Mouse (Mus musculus) heart, adult 2 months (tissue): Measurements from ENCODE around the gene Synpo2l. TPM values are rescaled to one million over a fixed set of nuclear protein-coding genes. Genes with fewer than 3 reads are reported as not detected.

Source experiments
- DNase-seq, 2 experiments: peaks; one replicate each; pipeline ENCODE4 v3.0.0; 2021
- H3K27ac ChIP-seq: fragments of 200-600 bp; 2 replicates; pipeline ENCODE4 v1.8.1; 2022
- H3K27me3 ChIP-seq: fragments of 200-500 bp; 2 replicates; pipeline ENCODE4 v1.6.1; 2012; ENCODE audit warnings: mild to moderate bottlenecking, low read length, inconsistent platforms, mixed read lengths; ENCODE audit not compliant: control insufficient read depth, insufficient read depth
- H3K36me3 ChIP-seq: fragments of 200-500 bp; 2 replicates; pipeline ENCODE4 v1.6.1; 2012; ENCODE audit warnings: low read length, inconsistent platforms; ENCODE audit not compliant: control insufficient read depth, insufficient read depth
- H3K4me1 ChIP-seq: fragments of 200-500 bp; 2 replicates; pipeline ENCODE4 v1.6.1; 2011; ENCODE audit warnings: low read length; ENCODE audit not compliant: control insufficient read depth, insufficient read depth
- H3K4me3 ChIP-seq: fragments of 200-600 bp; 2 replicates; pipeline ENCODE4 v1.8.1; 2022
- H3K79me2 ChIP-seq: fragments of 200-500 bp; replicated peaks from 2 replicates; pipeline ENCODE4 v1.6.1; 2012; ENCODE audit warnings: mild to moderate bottlenecking, inconsistent platforms, low read length, moderate library complexity, mixed read lengths; ENCODE audit not compliant: control insufficient read depth, insufficient read depth
- H3K9ac ChIP-seq: fragments of 200-500 bp; 2 replicates; pipeline ENCODE4 v1.6.1; 2012; ENCODE audit warnings: low read depth, mild to moderate bottlenecking, control low read depth, inconsistent platforms, low read length, mixed read lengths
- CTCF ChIP-seq: fragments of 200-600 bp; IDR thresholded peaks from 2 replicates; pipeline ENCODE4 v1.8.1; 2022; ENCODE audit warnings: antibody characterized with exemption, mild to moderate bottlenecking, moderate library complexity
- EP300 ChIP-seq: fragments of 200-500 bp; IDR thresholded peaks from 2 replicates; pipeline ENCODE4 v1.6.1; 2011; ENCODE audit warnings: low read depth, low read length, control low read depth; ENCODE audit not compliant: insufficient read depth
- POLR2A ChIP-seq: fragments of 200-500 bp; IDR thresholded peaks from 2 replicates; pipeline ENCODE4 v1.6.1; 2011; ENCODE audit warnings: mild to moderate bottlenecking, low read depth, low read length, control low read depth; ENCODE audit not compliant: insufficient read depth
- WGBS: fragments of 180-500 bp; shearing (Covaris S2); methylation state at CpG from one replicate; pipeline ENCODE4 v1.1.7; 2018; 5-methylcytosine and 5-hydroxymethylcytosine counted together
- intact Hi-C: fragments of 180-260 bp; cut with DNase I; formaldehyde crosslinking; loops from one replicate; pipeline ENCODE4 v1.15.1; 2025
- polyA plus RNA-seq: library from polyadenylated mRNA; depleted of rRNA; stranded (reverse); fragments of >200 nt; gene quantifications from 2 replicates; pipeline ENCODE4 v1.2.3, GENCODE M21; 2012
- total RNA-seq, 2 experiments: library from RNA; stranded (reverse); gene quantifications; 2 replicates each; pipeline ENCODE4 v1.2.3; 2021

The Synpo2l gene
- total and polyA plus RNA-seq, 3 experiments: 63.4 to 126 (median 96.8) TPM

- 9% methylated on average over 27 of the region's 27 CpGs for WGBS
- Histone ChIP-seq H3K27me3 (no peaks in the 10 kb centered on the region), H3K36me3 (peaks cover 22% of the 10 kb centered on the region), H3K4me1 (peaks cover 20% of the 10 kb centered on the region), H3K9ac (peak overlapping the region; percentile 79), H3K79me2 (0 out of 2 replicates have a peak, but pooled peaks cover 1% of the 10 kb centered on the region), H3K4me3 (peak overlapping the region; percentile 91), H3K27ac (peak overlapping the region; percentile 96)
- intact Hi-C loops: loop anchor here (2.0 kb wide), 1 partner anchor 21 kb away; the partner anchor contains the start of gene Sec24c
- TF ChIP-seq EP300 (no peak), CTCF (no peak), POLR2A (no peak)
- DNase-seq: no peak
Observed at GRCm38 (mm10) chr14:20695761-20696520, 27.8 kb upstream of the Synpo2l start.

DNA sequence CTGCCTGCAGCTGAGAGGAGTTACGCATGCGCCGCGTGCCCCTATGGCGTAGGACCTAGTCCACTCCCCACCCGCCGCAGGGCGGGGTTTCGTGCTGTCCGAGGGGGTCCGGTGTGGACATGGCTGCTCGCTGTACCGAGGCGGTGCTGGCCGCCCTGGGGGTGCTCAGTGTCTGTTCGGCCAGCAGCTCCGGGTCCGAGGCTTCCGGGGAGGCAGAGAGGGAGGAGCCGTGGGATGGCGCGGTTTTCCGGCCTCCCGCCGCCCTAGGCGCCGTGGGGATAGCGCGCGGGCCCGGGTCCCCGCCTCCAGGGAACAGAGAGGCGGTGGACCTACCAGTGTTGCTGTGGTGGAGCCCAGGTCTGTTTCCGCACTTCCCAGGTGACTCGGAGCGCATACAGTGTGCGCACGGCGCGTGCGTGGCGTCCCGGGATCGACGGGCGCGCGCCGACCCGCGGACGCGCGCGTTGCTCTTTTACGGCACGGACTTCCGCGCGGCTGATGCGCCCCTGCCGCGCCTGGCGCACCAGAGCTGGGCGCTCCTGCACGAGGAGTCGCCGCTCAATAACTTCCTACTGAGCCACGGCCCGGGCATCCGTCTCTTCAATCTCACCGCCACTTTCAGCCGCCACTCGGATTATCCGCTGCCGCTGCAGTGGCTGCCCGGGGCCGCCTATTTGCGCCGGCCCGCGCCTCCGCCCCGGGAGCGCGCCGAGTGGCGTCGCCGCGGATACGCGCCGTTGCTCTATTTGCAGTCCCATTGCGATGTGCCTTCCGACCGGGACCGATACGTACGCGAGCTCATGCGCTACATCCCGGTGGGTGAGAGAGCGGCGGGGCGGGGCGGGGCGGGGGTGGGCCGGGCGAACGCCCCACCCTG lies 27.0 kb upstream of the Synpo2l start, which contains the start of gene Fut11:
Gene Fut11 (plus strand): TSS at position 85 of the 877 bp plus-strand sequence.
- H3K4me3 ChIP-seq: peak within 1 kb of the TSS; percentile 91
- peak; percentile 90 to 91 for DNase-seq
- no peaks in the 10 kb centered on the region for H3K27me3 ChIP-seq
- no peaks in the 10 kb centered on the region for H3K79me2 ChIP-seq
- peak within 1 kb of the TSS; percentile 96 for H3K27ac ChIP-seq
- peak within 1 kb of the TSS; percentile 79 for H3K9ac ChIP-seq
- intact Hi-C loops: loop anchor here (2.0 kb wide), 1 partner anchor 20 kb away; the partner anchor contains the start of gene Sec24c
- no peak for TF ChIP-seq CTCF
- peak; percentile 77; the same call in 1 of the 2 replicates for TF ChIP-seq POLR2A
- TF ChIP-seq EP300: 0 out of 2 replicates have a peak, but pooled peaks have one; percentile 33
- H3K36me3 ChIP-seq: peaks cover 16% of the 10 kb centered on the region
- peaks cover 18% of the 10 kb centered on the region for H3K4me1 ChIP-seq
- WGBS: under 1% methylated on average over 111 of the region's 111 CpGs

GRCm38 (mm10) chr14:20694185-20694883 lies 26.2 kb upstream of the Synpo2l start:
- Histone ChIP-seq H3K4me1 (peaks cover 18% of the 10 kb centered on the region), H3K36me3 (peaks cover 12% of the 10 kb centered on the region), H3K4me3 (peak overlapping the region; percentile 91), H3K27ac (peak overlapping the region; percentile 96), H3K9ac (no peak overlapping the region; the same call in 1 of the 2 replicates), H3K79me2 (no peaks in the 10 kb centered on the region), H3K27me3 (no peaks in the 10 kb centered on the region)
- intact Hi-C loops: loop anchor here (2.0 kb wide), 1 partner anchor 20 kb away; the partner anchor contains the start of gene Sec24c
- 39% methylated on average over 13 of the region's 13 CpGs for WGBS
- TF ChIP-seq POLR2A (no peak), CTCF (no peak), EP300 (no peak)
- DNase-seq: no peak

GRCm38 (mm10) chr14:20693589-20694101 lies 25.5 kb upstream of the Synpo2l start:
- DNase-seq: no peak
- intact Hi-C loops: loop anchor here (2.0 kb wide), 1 partner anchor 19 kb away; the partner anchor contains the start of gene Sec24c
- H3K36me3 ChIP-seq: peaks cover 13% of the 10 kb centered on the region
- peaks cover 17% of the 10 kb centered on the region for H3K4me1 ChIP-seq
- WGBS: 69% methylated on average over 10 of the region's 10 CpGs
- no peak overlapping the region for H3K27ac ChIP-seq
- no peaks in the 10 kb centered on the region for H3K27me3 ChIP-seq
- H3K9ac ChIP-seq: no peak overlapping the region
- no peak for TF ChIP-seq CTCF
- TF ChIP-seq EP300: no peak
- no peak for TF ChIP-seq POLR2A
- no peaks in the 10 kb centered on the region for H3K79me2 ChIP-seq
- H3K4me3 ChIP-seq: no peak overlapping the region

GRCm38 (mm10) chr14:20691772-20692171 lies 23.6 kb upstream of the Synpo2l start:
- Histone ChIP-seq H3K4me1 (peaks cover 8% of the 10 kb centered on the region), H3K79me2 (no peaks in the 10 kb centered on the region), H3K4me3 (no peak overlapping the region), H3K27me3 (no peaks in the 10 kb centered on the region), H3K27ac (no peak overlapping the region), H3K36me3 (peaks cover 4% of the 10 kb centered on the region), H3K9ac (no peak overlapping the region)
- no peak for TF ChIP-seq EP300
- no peak for TF ChIP-seq POLR2A
- no peak for TF ChIP-seq CTCF
- 87% methylated on average over 6 of the region's 6 CpGs for WGBS
- DNase-seq: no peak
- intact Hi-C loops: no loop called here
